17 mouse cellular contexts compared by ENCODE assay signal in the genomic region with DNA sequence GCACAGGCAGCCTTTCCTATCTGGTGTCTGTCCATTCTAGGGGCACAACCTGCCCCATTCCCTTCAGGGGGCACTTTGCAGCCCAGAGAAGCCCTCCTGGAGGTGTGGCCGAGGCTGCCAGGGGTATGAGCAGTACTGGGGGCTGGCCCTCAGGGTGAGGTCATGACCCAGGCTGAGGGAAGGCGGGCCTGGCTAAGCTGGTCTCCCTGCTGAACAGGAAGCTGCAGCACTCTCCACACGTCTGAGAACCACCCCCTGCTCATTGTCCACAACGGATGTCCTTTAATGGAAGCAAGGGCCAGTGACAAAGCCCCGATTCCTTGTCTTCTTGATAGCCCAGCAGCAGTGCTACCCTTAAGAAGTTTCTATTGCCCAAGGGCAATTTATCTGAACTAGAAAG.
DNase-seq lines count a peak whose midpoint lies in the region; ATAC-seq and TF ChIP-seq lines count a peak whose summit lies in the region.
"Had no signal": no experiment of that assay in that cellular context is flagged by ENCODE, and none has a peak within 500 bp of the region (broad histone marks: within the 10 kb centered on the region; RNA-seq: fewer than 3 reads in every experiment).

No protein-coding gene starts in this region.

- H3K27ac ChIP-seq in hindbrain, embryonic 10.5 days: peak overlapping the region; percentile 60
- H3K27ac ChIP-seq in hindbrain, postnatal 0 days: no peak overlapping the region
- H3K27ac ChIP-seq in lung, embryonic 16.5 days (ENCODE audit: low read length): no peak overlapping the region
- peak overlapping the region; percentile 67; the same call in 1 of the 2 replicates for H3K27ac ChIP-seq in embryonic facial prominence, embryonic 10.5 days (replicated peaks)
- no peak overlapping the region for H3K27ac ChIP-seq in cerebellum, adult 2 months (ENCODE audit: insufficient read depth, low read length)
- H3K27ac ChIP-seq: gastrocnemius, adult 2 months; intestine, embryonic 15.5 days; neural tube, embryonic 13.5 days had no signal

- no peak for TF ChIP-seq POLR2A in lung, adult 2 months (IDR thresholded peaks at IDR 0.05; ENCODE audit: borderline replicate concordance, extremely low read depth, low read depth, low read length)
- TF ChIP-seq POLR2A in cerebellum, adult 2 months (IDR thresholded peaks at IDR 0.05; ENCODE audit: borderline replicate concordance, insufficient read depth, low read length): no peak

- WGBS in hindbrain, embryonic 10.5 days: 3% methylated on average over 5 of the region's 5 CpGs
- 11% methylated on average over 5 of the region's 5 CpGs for WGBS in hindbrain, postnatal 0 days
- WGBS in lung, embryonic 16.5 days: 10% methylated on average over 5 of the region's 5 CpGs
- 6% methylated on average over 5 of the region's 5 CpGs for WGBS in lung, adult 2 months
- 3% methylated on average over 5 of the region's 5 CpGs for WGBS in embryonic facial prominence, embryonic 10.5 days
- 22% methylated on average over 5 of the region's 5 CpGs for WGBS in cerebellum, adult 2 months

- no peak overlapping the region for H3K9ac ChIP-seq in hindbrain, postnatal 0 days (replicated peaks; ENCODE audit: low read length)
- no peak overlapping the region for H3K9ac ChIP-seq in lung, embryonic 16.5 days (ENCODE audit: low read length)
- H3K9ac ChIP-seq: intestine, embryonic 15.5 days; neural tube, embryonic 13.5 days had no signal

- no peak for TF ChIP-seq CTCF in hindbrain, postnatal 0 days (IDR thresholded peaks at IDR 0.05; ENCODE audit: low read depth)
- no peak for TF ChIP-seq CTCF in lung, adult 2 months (IDR thresholded peaks at IDR 0.05; ENCODE audit: insufficient read depth, low read length)
- no peak for TF ChIP-seq CTCF in cerebellum, adult 2 months (IDR thresholded peaks at IDR 0.05; ENCODE audit: borderline replicate concordance, insufficient read depth, low read depth, low read length)

- no peak for ATAC-seq in hindbrain, postnatal 0 days
- ATAC-seq in lung, embryonic 16.5 days (ENCODE audit: low read depth): 0 out of 2 replicates have a peak, but pooled peaks have one; percentile 34
- ATAC-seq: forebrain, embryonic 16.5 days; intestine, embryonic 15.5 days; midbrain, embryonic 16.5 days had no signal

- H3K27me3 ChIP-seq in hindbrain, embryonic 10.5 days (ENCODE audit: insufficient read depth, poor library complexity, severe bottlenecking): no peaks in the 10 kb centered on the region
- no peaks in the 10 kb centered on the region for H3K27me3 ChIP-seq in hindbrain, postnatal 0 days (ENCODE audit: insufficient read depth, low read length)
- no peaks in the 10 kb centered on the region for H3K27me3 ChIP-seq in lung, embryonic 16.5 days (ENCODE audit: control insufficient read depth, insufficient read depth, low read depth, low read length)
- no peaks in the 10 kb centered on the region for H3K27me3 ChIP-seq in embryonic facial prominence, embryonic 10.5 days (replicated peaks; ENCODE audit: low read depth, poor library complexity, severe bottlenecking)
- no peaks in the 10 kb centered on the region; the same call in 1 of the 2 replicates for H3K27me3 ChIP-seq in cerebellum, adult 2 months (ENCODE audit: control insufficient read depth, insufficient read depth, low read length)
- H3K27me3 ChIP-seq: CH12.LX; intestine, embryonic 15.5 days; neural tube, embryonic 13.5 days had no signal

- no peak overlapping the region for H3K4me2 ChIP-seq in hindbrain, postnatal 0 days (ENCODE audit: low read depth, low read length)
- H3K4me2 ChIP-seq in lung, embryonic 16.5 days (ENCODE audit: low read depth, low read length): no peak overlapping the region
- H3K4me2 ChIP-seq: intestine, embryonic 15.5 days; neural tube, embryonic 13.5 days had no signal

- peak; percentile 38 for DNase-seq in hindbrain, embryonic 10.5 days (ENCODE audit: low spot score)
- no peak for DNase-seq in hindbrain, postnatal 0 days (ENCODE audit: low spot score)
- DNase-seq in lung, adult 2 months: no peak
- DNase-seq in embryonic facial prominence, embryonic 10.5 days (ENCODE audit: low spot score): peak; percentile 48
- peak; percentile 15 to 33 for DNase-seq in natural killer cell, adult 2 months (ENCODE audit: low spot score in 2 of 2)
- DNase-seq in cerebellum, adult 2 months: no peak
- DNase-seq: cerebellum, postnatal 36 days; gastrocnemius, adult 2 months; kidney, postnatal 4 days; lung, postnatal 14 days; right cerebral cortex, adult 18-20 months had no signal

- no peak overlapping the region for H3K4me3 ChIP-seq in hindbrain, embryonic 10.5 days
- no peak overlapping the region for H3K4me3 ChIP-seq in hindbrain, postnatal 0 days (ENCODE audit: low read length)
- H3K4me3 ChIP-seq in lung, embryonic 16.5 days (ENCODE audit: low read length): no peak overlapping the region
- H3K4me3 ChIP-seq in lung, adult 2 months (replicated peaks; ENCODE audit: extremely low read depth, low read depth, low read length): no peak overlapping the region
- no peak overlapping the region for H3K4me3 ChIP-seq in embryonic facial prominence, embryonic 10.5 days
- H3K4me3 ChIP-seq in cerebellum, adult 2 months (replicated peaks; ENCODE audit: insufficient read depth, low read depth, low read length): no peak overlapping the region
- H3K4me3 ChIP-seq: gastrocnemius, adult 2 months; intestine, embryonic 15.5 days; neural tube, embryonic 13.5 days had no signal

- no peaks in the 10 kb centered on the region for H3K9me3 ChIP-seq in hindbrain, embryonic 10.5 days
- H3K9me3 ChIP-seq in hindbrain, postnatal 0 days (ENCODE audit: low read length): no peaks in the 10 kb centered on the region
- H3K9me3 ChIP-seq in lung, embryonic 16.5 days (ENCODE audit: control insufficient read depth, low read length): no peaks in the 10 kb centered on the region
- no peaks in the 10 kb centered on the region for H3K9me3 ChIP-seq in embryonic facial prominence, embryonic 10.5 days
- H3K9me3 ChIP-seq: intestine, embryonic 15.5 days; neural tube, embryonic 13.5 days had no signal

- H3K4me1 ChIP-seq in hindbrain, embryonic 10.5 days (replicated peaks): peaks cover 29% of the 10 kb centered on the region
- H3K4me1 ChIP-seq in hindbrain, postnatal 0 days (ENCODE audit: insufficient read depth, low read length): no peaks in the 10 kb centered on the region
- H3K4me1 ChIP-seq in lung, embryonic 16.5 days (replicated peaks; ENCODE audit: control insufficient read depth, insufficient read depth, low read length): no peaks in the 10 kb centered on the region
- H3K4me1 ChIP-seq in lung, adult 2 months (ENCODE audit: control insufficient read depth, insufficient read depth, low read length): no peaks in the 10 kb centered on the region
- peaks cover 18% of the 10 kb centered on the region for H3K4me1 ChIP-seq in embryonic facial prominence, embryonic 10.5 days
- no peaks in the 10 kb centered on the region for H3K4me1 ChIP-seq in cerebellum, adult 2 months (ENCODE audit: control insufficient read depth, insufficient read depth, low read length)
- H3K4me1 ChIP-seq: intestine, embryonic 15.5 days had no signal

- H3K36me3 ChIP-seq in hindbrain, embryonic 10.5 days: no peaks in the 10 kb centered on the region
- H3K36me3 ChIP-seq in hindbrain, postnatal 0 days (ENCODE audit: insufficient read depth, low read length): no peaks in the 10 kb centered on the region
- no peaks in the 10 kb centered on the region for H3K36me3 ChIP-seq in lung, embryonic 16.5 days (ENCODE audit: control insufficient read depth, insufficient read depth, low read length)
- H3K36me3 ChIP-seq in embryonic facial prominence, embryonic 10.5 days (replicated peaks): no peaks in the 10 kb centered on the region
- H3K36me3 ChIP-seq: intestine, embryonic 15.5 days; neural tube, embryonic 13.5 days had no signal

Comparison
In these comparisons a context has a peak if more than half of its experiments do, and no peak if none do; other contexts are left out.
1. DNase-seq: peak in hindbrain, embryonic 10.5 days (single experiment), embryonic facial prominence, embryonic 10.5 days (single experiment) and natural killer cell, adult 2 months (2 of 2); none in hindbrain, postnatal 0 days (single experiment), lung, adult 2 months (single experiment) and cerebellum, adult 2 months (0 of 2).
2. H3K27ac ChIP-seq: peak in hindbrain, embryonic 10.5 days (single experiment) and embryonic facial prominence, embryonic 10.5 days (single experiment); none in hindbrain, postnatal 0 days (single experiment), lung, embryonic 16.5 days (single experiment) and cerebellum, adult 2 months (single experiment).